Mouse (Mus musculus) kidney, postnatal 0 days (tissue): ENCODE results near the gene Apbb2. TPM values are rescaled to one million over a fixed set of nuclear protein-coding genes. Genes with fewer than 3 reads are reported as not detected.

ENCODE experiments used
- ATAC-seq: fragments of 200-750 bp; cut with Nextera tagmentation; replicated peaks from 2 replicates; pipeline ENCODE4 v1.8.0; 2017; ENCODE audit warnings: low read depth, moderate number of reproducible peaks, moderate TSS enrichment, moderate library complexity; ENCODE audit not compliant: low FRiP score
- DNase-seq: peaks from one replicate; pipeline ENCODE4 v3.0.0-alpha.2; 2016; ENCODE audit warnings: low spot score
- H3K27ac ChIP-seq: fragments of 300-500 bp; sonication (generic); 2 replicates; pipeline ENCODE4 v1.5.1; 2014; ENCODE audit warnings: mild to moderate bottlenecking
- H3K27me3 ChIP-seq: fragments of 300-500 bp; sonication (generic); 2 replicates; pipeline ENCODE4 v1.6.1; 2014; ENCODE audit warnings: low read length, mixed read lengths; ENCODE audit not compliant: insufficient read depth
- H3K36me3 ChIP-seq: fragments of 300-500 bp; sonication (generic); 2 replicates; pipeline ENCODE4 v1.6.1; 2014; ENCODE audit warnings: low read length, mixed read lengths; ENCODE audit not compliant: insufficient read depth
- H3K4me1 ChIP-seq: fragments of 300-500 bp; sonication (generic); replicated peaks from 2 replicates; pipeline ENCODE4 v1.6.1; 2014; ENCODE audit warnings: antibody characterized with exemption, low read length, mixed read lengths; ENCODE audit not compliant: insufficient read depth
- H3K4me2 ChIP-seq: fragments of 300-500 bp; sonication (generic); 2 replicates; pipeline ENCODE4 v1.6.1; 2014; ENCODE audit warnings: mild to moderate bottlenecking, low read length, moderate library complexity, mixed read lengths
- H3K4me3 ChIP-seq: fragments of 300-500 bp; sonication (generic); replicated peaks from 2 replicates; pipeline ENCODE4 v1.5.1; 2014; ENCODE audit warnings: low read depth, low read length
- H3K9ac ChIP-seq: fragments of 300-500 bp; sonication (generic); 2 replicates; pipeline ENCODE4 v1.6.1; 2014; ENCODE audit warnings: low read depth, low read length
- H3K9me3 ChIP-seq: fragments of 300-500 bp; sonication (generic); replicated peaks from 2 replicates; pipeline ENCODE4 v1.6.1; 2016; ENCODE audit warnings: low read length, inconsistent platforms, mixed read lengths
- CTCF ChIP-seq: IDR thresholded peaks from 2 replicates; pipeline ENCODE4 v1.5.1; 2016; ENCODE audit warnings: antibody characterized with exemption, low read depth, mild to moderate bottlenecking, moderate library complexity
- WGBS: fragments of 180-500 bp; shearing (Covaris S2); extraction: QIAGEN DNeasy Blood & Tissue Kit; methylation state at CpG from one replicate; pipeline ENCODE4 v1.1.7; 2014; 5-methylcytosine and 5-hydroxymethylcytosine counted together
- polyA plus RNA-seq: library from polyadenylated mRNA; unstranded; fragments of >200 nt; fragmentation: Nextera tagmentation; extraction: Ambion mirVana; gene quantifications from 2 replicates; pipeline ENCODE4 v1.2.1, GENCODE M21; 2015

Gene Apbb2
- polyA plus RNA-seq, 1 experiment from 2014 or later: 47.0 TPM

GRCm38 (mm10) chr5:66391299-66391698 lies 227.3 kb downstream of the Apbb2 start:
- TF ChIP-seq CTCF: no peak
- ATAC-seq (no peak), DNase-seq (no peak)
- Histone ChIP-seq H3K4me3 (no peak overlapping the region), H3K27me3 (no peaks in the 10 kb centered on the region), H3K9ac (no peak overlapping the region), H3K9me3 (no peaks in the 10 kb centered on the region), H3K27ac (no peak overlapping the region), H3K4me2 (no peak overlapping the region), H3K36me3 (0 out of 2 replicates have a peak, but pooled peaks cover 4% of the 10 kb centered on the region), H3K4me1 (no peaks in the 10 kb centered on the region)
- WGBS: 79% methylated on average over 5 of the region's 5 CpGs

- Histone ChIP-seq H3K4me3 (no peak overlapping the region), H3K9me3 (no peaks in the 10 kb centered on the region), H3K27ac (no peak overlapping the region), H3K27me3 (no peaks in the 10 kb centered on the region), H3K9ac (no peak overlapping the region), H3K4me2 (no peak overlapping the region), H3K36me3 (0 out of 2 replicates have a peak, but pooled peaks cover 4% of the 10 kb centered on the region), H3K4me1 (no peaks in the 10 kb centered on the region)
- DNase-seq (no peak), ATAC-seq (no peak)
- TF ChIP-seq CTCF: peak; percentile 62
- WGBS: 91% methylated on average over 6 of the region's 6 CpGs
Observed at GRCm38 (mm10) chr5:66390567-66390966, 228.0 kb downstream of the Apbb2 start.

GRCm38 (mm10) chr5:66387481-66387880 lies 231.1 kb downstream of the Apbb2 start:
- H3K4me1 ChIP-seq: no peaks in the 10 kb centered on the region
- TF ChIP-seq CTCF: peak; percentile 73
- H3K36me3 ChIP-seq: peaks cover 4% of the 10 kb centered on the region; the same call in 1 of the 2 replicates
- DNase-seq (peak; percentile 72), ATAC-seq (no peak)
- H3K4me2 ChIP-seq: no peak overlapping the region
- H3K4me3 ChIP-seq: no peak overlapping the region
- no peak overlapping the region for H3K9ac ChIP-seq
- no peaks in the 10 kb centered on the region for H3K27me3 ChIP-seq
- WGBS: 68% methylated on average over 8 of the region's 8 CpGs
- no peak overlapping the region for H3K27ac ChIP-seq
- H3K9me3 ChIP-seq: no peaks in the 10 kb centered on the region

DNA sequence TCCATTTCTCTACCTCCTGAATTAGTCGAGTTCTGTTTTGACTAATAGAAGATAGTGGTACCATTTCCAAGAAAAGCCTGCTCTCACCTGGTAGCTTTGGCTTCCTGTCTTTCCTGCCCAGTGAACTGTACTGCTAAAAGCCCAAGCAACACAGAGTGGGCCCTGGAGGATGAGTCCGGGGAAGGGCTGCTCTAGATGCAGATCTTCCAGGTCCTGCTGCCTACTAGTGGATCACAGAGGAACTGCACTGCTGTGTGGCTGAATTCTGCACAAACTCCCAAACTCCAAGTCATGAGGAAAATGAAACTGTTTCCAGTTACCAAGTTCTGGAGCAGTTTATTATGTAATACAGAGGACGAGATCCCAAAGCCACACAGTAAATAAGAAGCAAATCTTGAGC lies 232.9 kb downstream of the Apbb2 start:
- H3K4me1 ChIP-seq: no peaks in the 10 kb centered on the region
- H3K4me3 ChIP-seq: no peak overlapping the region
- no peak overlapping the region for H3K27ac ChIP-seq
- 39% methylated on average over 3 of the region's 3 CpGs for WGBS
- H3K36me3 ChIP-seq: peaks cover 4% of the 10 kb centered on the region; the same call in 1 of the 2 replicates
- ATAC-seq (no peak), DNase-seq (peak; percentile 65)
- no peak overlapping the region for H3K9ac ChIP-seq
- H3K9me3 ChIP-seq: no peaks in the 10 kb centered on the region
- no peaks in the 10 kb centered on the region for H3K27me3 ChIP-seq
- peak; percentile 83 for TF ChIP-seq CTCF
- H3K4me2 ChIP-seq: no peak overlapping the region

GRCm38 (mm10) chr5:66384806-66385446 lies 233.7 kb downstream of the Apbb2 start:
- no peak for DNase-seq
- Histone ChIP-seq H3K4me3 (no peak overlapping the region), H3K9me3 (no peaks in the 10 kb centered on the region), H3K9ac (no peak overlapping the region), H3K4me1 (no peaks in the 10 kb centered on the region), H3K4me2 (no peak overlapping the region), H3K27me3 (no peaks in the 10 kb centered on the region), H3K27ac (no peak overlapping the region), H3K36me3 (peaks cover 3% of the 10 kb centered on the region; the same call in 1 of the 2 replicates)
- ATAC-seq: no peak
- TF ChIP-seq CTCF: no peak
- 77% methylated on average over 6 of the region's 6 CpGs for WGBS

DNA sequence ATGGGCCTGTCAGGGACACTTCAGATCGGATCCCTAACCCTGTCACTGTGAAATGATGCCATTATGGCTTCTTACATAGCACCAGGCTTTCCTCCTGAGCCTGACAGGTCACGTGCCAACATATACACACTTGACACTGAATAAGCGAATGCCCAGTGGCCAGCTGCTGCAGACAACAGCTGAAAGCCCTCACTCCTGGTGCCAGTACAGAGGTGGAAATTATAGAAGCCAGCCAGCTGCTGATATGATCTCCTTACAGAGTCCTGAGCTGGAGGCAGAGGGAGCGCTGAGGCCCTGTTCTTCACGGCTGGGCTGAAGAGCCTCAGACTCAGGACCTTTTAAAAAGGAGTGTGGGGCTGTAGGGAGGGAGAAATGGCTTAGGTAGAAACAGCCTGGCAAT lies 234.5 kb downstream of the Apbb2 start:
- TF ChIP-seq CTCF: no peak
- Histone ChIP-seq H3K9ac (no peak overlapping the region), H3K9me3 (no peaks in the 10 kb centered on the region), H3K27ac (no peak overlapping the region), H3K36me3 (no peaks in the 10 kb centered on the region; the same call in 1 of the 2 replicates), H3K4me1 (no peaks in the 10 kb centered on the region), H3K4me2 (no peak overlapping the region), H3K4me3 (no peak overlapping the region), H3K27me3 (no peaks in the 10 kb centered on the region)
- no peak for DNase-seq
- ATAC-seq: no peak
- 56% methylated on average over 5 of the region's 5 CpGs for WGBS

DNA sequence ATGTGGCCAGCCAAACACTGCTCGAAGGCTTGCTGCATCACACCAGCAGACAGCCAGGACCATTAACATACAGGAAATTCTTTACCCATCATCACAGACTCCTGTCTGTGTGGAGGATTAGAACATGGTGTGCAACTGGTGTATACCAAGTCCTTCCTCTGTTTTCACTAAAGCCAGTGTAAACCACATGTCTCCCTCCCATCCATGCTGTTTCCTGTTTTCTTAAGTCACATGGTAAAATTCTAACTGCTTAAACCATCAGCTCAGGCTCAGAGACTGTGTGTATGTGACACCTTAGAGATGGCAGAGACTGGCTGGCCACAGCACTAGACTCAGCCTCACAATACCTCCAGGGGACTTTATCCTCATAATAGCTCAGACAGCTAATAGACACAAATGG lies 236.5 kb downstream of the Apbb2 start:
- WGBS: 60% methylated on average over 1 of the region's 1 CpGs
- Histone ChIP-seq H3K9me3 (no peaks in the 10 kb centered on the region), H3K4me2 (no peak overlapping the region), H3K27ac (no peak overlapping the region), H3K27me3 (no peaks in the 10 kb centered on the region), H3K9ac (no peak overlapping the region), H3K4me3 (no peak overlapping the region), H3K36me3 (no peaks in the 10 kb centered on the region; the same call in 1 of the 2 replicates), H3K4me1 (no peaks in the 10 kb centered on the region)
- ATAC-seq (no peak), DNase-seq (no peak)
- TF ChIP-seq CTCF: no peak
